Mouse (Mus musculus) midbrain, embryonic 14.5 days (tissue): ENCODE data around the gene Ptprj. TPM values are rescaled to one million over a fixed set of nuclear protein-coding genes. Genes with fewer than 3 reads are reported as not detected.

Experiments used
- ATAC-seq: fragments of 200-750 bp; cut with Nextera tagmentation; 2 replicates; pipeline ENCODE4 v1.8.0; 2017; ENCODE audit warnings: moderate number of reproducible peaks, moderate library complexity; ENCODE audit not compliant: low FRiP score, low TSS enrichment
- DNase-seq: peaks from one replicate; pipeline ENCODE4 v3.0.0-alpha.2; 2015
- H3K27ac ChIP-seq: fragments of 300-500 bp; sonication (generic); replicated peaks from 2 replicates; pipeline ENCODE4 v1.5.1; 2014; ENCODE audit warnings: mild to moderate bottlenecking, low read depth, low read length, moderate library complexity
- H3K27me3 ChIP-seq: fragments of 300-500 bp; sonication (generic); 2 replicates; pipeline ENCODE4 v1.6.1; 2014; ENCODE audit warnings: low read length, control low read depth, mixed read lengths; ENCODE audit not compliant: control insufficient read depth, insufficient read depth
- H3K36me3 ChIP-seq: fragments of 300-500 bp; sonication (generic); 2 replicates; pipeline ENCODE4 v1.6.1; 2014; ENCODE audit warnings: low read length, control low read depth; ENCODE audit not compliant: control insufficient read depth, insufficient read depth
- H3K4me1 ChIP-seq: fragments of 300-500 bp; sonication (generic); 2 replicates; pipeline ENCODE4 v1.6.1; 2014; ENCODE audit warnings: mild to moderate bottlenecking, antibody characterized with exemption, low read length, control low read depth; ENCODE audit not compliant: control insufficient read depth, insufficient read depth
- H3K4me2 ChIP-seq: fragments of 300-500 bp; sonication (generic); 2 replicates; pipeline ENCODE4 v1.6.1; 2014; ENCODE audit warnings: mild to moderate bottlenecking, low read length, moderate library complexity
- H3K4me3 ChIP-seq: fragments of 300-500 bp; sonication (generic); replicated peaks from 2 replicates; pipeline ENCODE4 v1.5.1; 2014; ENCODE audit warnings: low read depth, low read length
- H3K9ac ChIP-seq: fragments of 300-500 bp; sonication (generic); replicated peaks from 2 replicates; pipeline ENCODE4 v1.6.1; 2014; ENCODE audit warnings: mild to moderate bottlenecking, low read length, moderate library complexity
- H3K9me3 ChIP-seq: fragments of 300-500 bp; sonication (generic); 2 replicates; pipeline ENCODE4 v1.6.1; 2016; ENCODE audit warnings: low read length, control low read depth, mixed read lengths; ENCODE audit not compliant: control insufficient read depth
- WGBS: fragments of 180-500 bp; shearing (Covaris S2); extraction: QIAGEN DNeasy Blood & Tissue Kit; methylation state at CpG from one replicate; pipeline ENCODE4 v1.1.7; 2014; 5-methylcytosine and 5-hydroxymethylcytosine counted together
- polyA plus RNA-seq: library from polyadenylated mRNA; unstranded; fragments of >200 nt; fragmentation: Nextera tagmentation; extraction: Ambion mirVana; gene quantifications from 2 replicates; pipeline ENCODE4 v1.2.1, GENCODE M21; 2014

The Ptprj gene
- polyA plus RNA-seq, 1 experiment from 2014 or later, result 7.1 TPM

GRCm38 (mm10) chr2:90581006-90581795 lies 754 bp upstream of the Ptprj start:
- H3K27ac ChIP-seq, result peak overlapping the region; percentile 93
- 0 out of 2 replicates have a peak, but pooled peaks cover 3% of the 10 kb centered on the region for H3K4me1 ChIP-seq
- WGBS, result 17% methylated on average over 11 of the region's 11 CpGs
- DNase-seq (no peak), ATAC-seq (no peak; the same call in none of the 2 replicates)
- H3K9ac ChIP-seq, result peak overlapping the region; percentile 93
- 0 out of 2 replicates have a peak, but pooled peaks cover under 1% of the 10 kb centered on the region for H3K9me3 ChIP-seq
- no peaks in the 10 kb centered on the region for H3K27me3 ChIP-seq
- H3K4me2 ChIP-seq, result peak overlapping the region; percentile 89
- H3K36me3 ChIP-seq, result no peaks in the 10 kb centered on the region
- H3K4me3 ChIP-seq, result peak overlapping the region; percentile 90

DNA sequence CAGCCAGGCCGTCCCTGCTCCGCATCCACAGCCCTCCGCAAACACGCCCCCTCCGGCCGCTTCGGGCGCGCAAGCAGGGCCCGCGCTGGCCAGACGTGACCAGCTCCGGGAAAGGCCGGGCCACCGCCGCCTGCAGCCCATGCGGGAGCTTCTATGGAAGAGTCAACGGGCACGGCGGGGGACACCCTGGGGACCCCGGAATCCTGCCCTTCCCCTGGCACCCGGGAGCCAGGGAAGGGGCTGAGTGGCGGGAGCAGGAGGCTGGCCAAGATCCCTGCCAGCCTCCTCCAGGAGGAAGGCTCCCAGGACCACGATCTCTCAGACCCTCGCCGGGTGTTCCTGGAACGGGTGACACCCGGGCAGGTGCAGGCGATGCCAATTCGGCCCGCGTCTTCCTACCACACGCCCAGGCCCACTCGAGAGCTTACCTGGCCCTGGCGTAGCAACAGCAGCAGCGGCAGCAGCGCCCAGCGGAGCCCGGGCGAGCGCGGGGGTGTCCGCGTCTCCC lies 665 bp downstream of the Ptprj start:
- Histone ChIP-seq H3K4me2 (peak overlapping the region; percentile 89), H3K27ac (peak overlapping the region; percentile 93), H3K36me3 (no peaks in the 10 kb centered on the region), H3K9ac (peak overlapping the region; percentile 93), H3K27me3 (no peaks in the 10 kb centered on the region), H3K4me1 (0 out of 2 replicates have a peak, but pooled peaks cover 3% of the 10 kb centered on the region), H3K9me3 (no peaks in the 10 kb centered on the region), H3K4me3 (peak overlapping the region; percentile 90)
- ATAC-seq (peak; percentile 59), DNase-seq (peak; percentile 78)
- under 1% methylated on average over 44 of the region's 44 CpGs for WGBS

- H3K9me3 ChIP-seq, result no peaks in the 10 kb centered on the region
- DNase-seq (peak; percentile 71), ATAC-seq (no peak)
- H3K36me3 ChIP-seq, result no peaks in the 10 kb centered on the region
- H3K27ac ChIP-seq, result peak overlapping the region; percentile 93
- peak overlapping the region; percentile 89 for H3K4me2 ChIP-seq
- H3K27me3 ChIP-seq, result no peaks in the 10 kb centered on the region
- WGBS, result 1% methylated on average over 23 of the region's 23 CpGs
- H3K4me3 ChIP-seq, result peak overlapping the region; percentile 90
- H3K4me1 ChIP-seq, result 0 out of 2 replicates have a peak, but pooled peaks cover 3% of the 10 kb centered on the region
- peak overlapping the region; percentile 93 for H3K9ac ChIP-seq
These were observed 1.3 kb downstream of the Ptprj start for GRCm38 (mm10) chr2:90579038-90579727.

- 87% methylated on average over 7 of the region's 7 CpGs for WGBS
- no peak overlapping the region for H3K4me2 ChIP-seq
These were observed 2.8 kb downstream of the Ptprj start for GRCm38 (mm10) chr2:90577451-90578279.

GRCm38 (mm10) chr2:90576936-90577335 lies 3.5 kb downstream of the Ptprj start:
- no peak for ATAC-seq
- DNase-seq, result no peak
- H3K9ac ChIP-seq, result no peak overlapping the region
- H3K27me3 ChIP-seq, result no peaks in the 10 kb centered on the region
- WGBS, result 41% methylated on average over 1 of the region's 1 CpGs
- no peaks in the 10 kb centered on the region for H3K9me3 ChIP-seq
- H3K36me3 ChIP-seq, result no peaks in the 10 kb centered on the region
- no peak overlapping the region for H3K27ac ChIP-seq
- no peak overlapping the region for H3K4me2 ChIP-seq
- no peak overlapping the region for H3K4me3 ChIP-seq
- 0 out of 2 replicates have a peak, but pooled peaks cover 3% of the 10 kb centered on the region for H3K4me1 ChIP-seq

More at GRCm38 (mm10) chr2:90577451-90578279, 2.8 kb downstream of the Ptprj start:
- no peak for ATAC-seq
- Histone ChIP-seq H3K36me3 (no peaks in the 10 kb centered on the region), H3K27me3 (no peaks in the 10 kb centered on the region), H3K9ac (no peak overlapping the region), H3K9me3 (no peaks in the 10 kb centered on the region), H3K27ac (no peak overlapping the region), H3K4me3 (no peak overlapping the region), H3K4me1 (0 out of 2 replicates have a peak, but pooled peaks cover 3% of the 10 kb centered on the region)
- no peak for DNase-seq

DNA sequence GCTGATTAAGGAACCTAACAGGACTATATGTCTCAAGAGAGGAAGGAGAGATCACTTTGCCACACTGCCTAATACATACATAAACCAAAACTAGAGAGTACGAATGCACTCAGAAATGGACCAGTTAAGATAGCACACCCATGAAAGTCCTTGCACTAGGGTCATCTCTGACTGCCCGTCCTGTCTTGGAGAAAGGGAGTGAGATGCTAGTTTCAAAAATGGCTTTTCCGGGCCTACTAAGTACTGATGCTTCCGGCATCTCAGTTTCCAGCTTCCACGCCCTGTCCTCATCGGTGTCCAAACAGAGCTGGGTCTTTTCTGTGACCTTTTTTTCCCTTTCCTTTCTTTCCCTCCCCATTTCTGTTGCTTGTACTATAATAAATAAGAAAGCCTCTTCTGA lies 4.0 kb downstream of the Ptprj start:
- ATAC-seq (no peak), DNase-seq (no peak)
- Histone ChIP-seq H3K9ac (no peak overlapping the region), H3K4me3 (no peak overlapping the region), H3K27ac (no peak overlapping the region), H3K9me3 (no peaks in the 10 kb centered on the region), H3K4me1 (0 out of 2 replicates have a peak, but pooled peaks cover 3% of the 10 kb centered on the region), H3K27me3 (no peaks in the 10 kb centered on the region), H3K36me3 (no peaks in the 10 kb centered on the region), H3K4me2 (no peak overlapping the region)
- 85% methylated on average over 6 of the region's 6 CpGs for WGBS

DNA sequence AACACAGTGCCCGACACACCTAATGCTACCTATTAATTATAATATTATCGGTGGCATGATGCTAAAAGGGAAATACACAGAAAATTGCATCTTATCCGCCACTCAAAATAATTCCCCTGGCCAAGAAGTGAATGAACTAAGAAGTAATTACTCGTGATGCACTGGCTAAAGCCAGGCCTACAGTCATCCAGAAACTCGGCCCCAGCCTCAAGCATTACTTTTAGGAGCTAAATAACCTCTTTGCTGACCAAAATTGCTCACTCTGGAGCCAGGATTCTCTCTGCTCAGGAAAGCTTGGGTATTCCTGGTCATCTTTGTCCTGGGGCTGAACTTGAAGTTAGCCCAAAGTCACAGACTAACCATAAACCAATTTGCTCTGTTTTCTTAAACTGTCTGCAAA lies 4.7 kb downstream of the Ptprj start:
- H3K27ac ChIP-seq, result no peak overlapping the region
- no peak overlapping the region for H3K4me2 ChIP-seq
- no peak for ATAC-seq
- no peaks in the 10 kb centered on the region for H3K4me1 ChIP-seq
- H3K9ac ChIP-seq, result no peak overlapping the region
- no peaks in the 10 kb centered on the region for H3K27me3 ChIP-seq
- DNase-seq, result no peak
- H3K36me3 ChIP-seq, result no peaks in the 10 kb centered on the region
- no peak overlapping the region for H3K4me3 ChIP-seq
- WGBS, result 82% methylated on average over 5 of the region's 5 CpGs
- no peaks in the 10 kb centered on the region for H3K9me3 ChIP-seq

- no peaks in the 10 kb centered on the region for H3K27me3 ChIP-seq
- H3K4me1 ChIP-seq, result no peaks in the 10 kb centered on the region
- DNase-seq, result no peak
- 83% methylated on average over 3 of the region's 3 CpGs for WGBS
- no peak overlapping the region for H3K4me3 ChIP-seq
- ATAC-seq, result no peak
- no peaks in the 10 kb centered on the region for H3K9me3 ChIP-seq
- no peak overlapping the region for H3K27ac ChIP-seq
- H3K36me3 ChIP-seq, result no peaks in the 10 kb centered on the region
- H3K4me2 ChIP-seq, result no peak overlapping the region
- H3K9ac ChIP-seq, result no peak overlapping the region
These were observed 5.3 kb downstream of the Ptprj start for GRCm38 (mm10) chr2:90575116-90575515.
